Comparison of ENCODE assay signal across 15 mouse cellular contexts in genomic region chr12:54256506-54257128, GRCm38 (mm10). TPM values are rescaled to one million over a fixed set of nuclear protein-coding genes. Genes with fewer than 3 reads are reported as not detected.
DNase-seq lines count a peak whose midpoint lies in the region; ATAC-seq lines count a peak whose summit lies in the region.
"Had no signal": no experiment of that assay in that cellular context is flagged by ENCODE, and none has a peak within 500 bp of the region (broad histone marks: within the 10 kb centered on the region; RNA-seq: fewer than 3 reads in every experiment).

No protein-coding gene starts in this region.

- 67% methylated on average over 6 of the region's 6 CpGs for WGBS in intestine, embryonic 15.5 days
- WGBS in forebrain, embryonic 12.5 days: 79% methylated on average over 6 of the region's 6 CpGs

- H3K4me2 ChIP-seq in intestine, embryonic 15.5 days (replicated peaks): no peak overlapping the region
- H3K4me2 ChIP-seq in forebrain, embryonic 12.5 days: no peak overlapping the region
- H3K4me2 ChIP-seq: heart, embryonic 12.5 days; hindbrain, embryonic 12.5 days; limb, embryonic 13.5 days; neural tube, embryonic 15.5 days had no signal

- no peaks in the 10 kb centered on the region for H3K36me3 ChIP-seq in intestine, embryonic 15.5 days
- no peaks in the 10 kb centered on the region for H3K36me3 ChIP-seq in forebrain, embryonic 12.5 days (replicated peaks)
- H3K36me3 ChIP-seq: heart, embryonic 12.5 days; hindbrain, embryonic 12.5 days; limb, embryonic 13.5 days; neural tube, embryonic 15.5 days had no signal

- DNase-seq in lung, postnatal 36 days: peak; percentile 8
- no peak for DNase-seq in lung, postnatal 10 days
- DNase-seq in gastrocnemius, postnatal 4 days (ENCODE audit: low spot score in 2 of 2): no peak
- DNase-seq in layer of hippocampus, adult 11-12 months (ENCODE audit: low spot score): no peak
- DNase-seq: cerebellum, adult 18-20 months; embryo, embryonic 11 days; kidney, postnatal 10 days; layer of hippocampus, postnatal 36 days had no signal

- no peaks in the 10 kb centered on the region for H3K4me1 ChIP-seq in intestine, embryonic 15.5 days (replicated peaks)
- H3K4me1 ChIP-seq in forebrain, embryonic 12.5 days: 0 out of 2 replicates have a peak, but pooled peaks cover 3% of the 10 kb centered on the region
- H3K4me1 ChIP-seq: heart, embryonic 12.5 days; neural tube, embryonic 15.5 days had no signal

- no peaks in the 10 kb centered on the region for H3K9me3 ChIP-seq in intestine, embryonic 15.5 days
- H3K9me3 ChIP-seq in forebrain, embryonic 12.5 days: no peaks in the 10 kb centered on the region
- H3K9me3 ChIP-seq: heart, embryonic 12.5 days; hindbrain, embryonic 12.5 days; limb, embryonic 13.5 days; neural tube, embryonic 15.5 days had no signal

- H3K27ac ChIP-seq in intestine, embryonic 15.5 days: no peak overlapping the region
- no peak overlapping the region for H3K27ac ChIP-seq in forebrain, embryonic 12.5 days
- H3K27ac ChIP-seq: hindbrain, embryonic 12.5 days; limb, embryonic 13.5 days; neural tube, embryonic 15.5 days had no signal

- ATAC-seq in intestine, embryonic 15.5 days: peak; percentile 81
- ATAC-seq in megakaryocyte-erythroid progenitor cell, adult 5-6 weeks (replicated peaks; ENCODE audit: low FRiP score, low TSS enrichment, poor library complexity, severe bottlenecking): peak; percentile 79
- no peak for ATAC-seq in forebrain, embryonic 12.5 days (ENCODE audit: low FRiP score)

- H3K4me3 ChIP-seq in intestine, embryonic 15.5 days (replicated peaks): no peak overlapping the region
- no peak overlapping the region for H3K4me3 ChIP-seq in forebrain, embryonic 12.5 days (replicated peaks)
- H3K4me3 ChIP-seq: heart, embryonic 12.5 days; hindbrain, embryonic 12.5 days; limb, embryonic 13.5 days; neural tube, embryonic 15.5 days had no signal

- H3K9ac ChIP-seq in intestine, embryonic 15.5 days: no peak overlapping the region
- no peak overlapping the region for H3K9ac ChIP-seq in forebrain, embryonic 12.5 days
- H3K9ac ChIP-seq: heart, embryonic 12.5 days; hindbrain, embryonic 12.5 days; limb, embryonic 13.5 days; neural tube, embryonic 15.5 days had no signal

- H3K27me3 ChIP-seq in intestine, embryonic 15.5 days (replicated peaks): no peaks in the 10 kb centered on the region
- 0 out of 2 replicates have a peak, but pooled peaks cover 5% of the 10 kb centered on the region for H3K27me3 ChIP-seq in forebrain, embryonic 12.5 days
- H3K27me3 ChIP-seq: hindbrain, embryonic 12.5 days; limb, embryonic 13.5 days; neural tube, embryonic 15.5 days had no signal

RNA-seq across cellular contexts. Expression of gene Egln3, which starts 53.0 kb away (rescaled TPM):
- 54.2 and 57.9 TPM in 2 replicates for polyA plus RNA-seq in intestine, embryonic 15.5 days (2015; fragmentation: Nextera tagmentation; extraction: Ambion mirVana)
- total RNA-seq in megakaryocyte-erythroid progenitor cell, adult 5-6 weeks (2014; fragmentation: Nextera tagmentation): 1.1 TPM in 1 of 2 replicates, not detected in the other
- 0.76 TPM in 1 of 2 replicates, not detected in the other for total RNA-seq in megakaryocyte-erythroid progenitor cell, adult 5-6 weeks (2017)
- 10 to 100 TPM; 22.0 to 22.9 TPM for total RNA-seq in gastrocnemius, postnatal 4 days (2021)
- 3.8 and 3.9 TPM in 2 replicates for polyA plus RNA-seq in forebrain, embryonic 12.5 days (2016; fragmentation: Nextera tagmentation; extraction: Ambion mirVana)

Comparison
In these comparisons a context has a peak if more than half of its experiments do, and no peak if none do; other contexts are left out.
1. RNA of gene Egln3, which starts 53.0 kb away (total RNA-seq): 22.0 to 22.9 TPM in gastrocnemius, postnatal 4 days; 0.76 to 1.1 TPM in megakaryocyte-erythroid progenitor cell, adult 5-6 weeks; every median in the first group is over 10 times any median in the second.